Mouse (Mus musculus): ENCODE results near the gene Gpr139. TPM values are rescaled to one million over a fixed set of nuclear protein-coding genes. Genes with fewer than 3 reads are reported as not detected.

The Gpr139 gene
- polyA plus RNA-seq (2012; rRNA removed) = not detected in 2 replicates

- WGBS = 6% methylated on average over 47 of the region's 47 CpGs
- DNase-seq (ENCODE audit: low read depth in 1 of 2, low spot score in 2 of 2) = no peak
- H3K4me1 ChIP-seq (ENCODE audit: control insufficient read depth, insufficient read depth, insufficient read length) = no peaks in the 10 kb centered on the region
- no peak within 1 kb of the TSS for H3K27ac ChIP-seq (ENCODE audit: insufficient read depth, low read length)
- H3K27me3 ChIP-seq (ENCODE audit: control insufficient read depth, insufficient read depth, low read length) = no peaks in the 10 kb centered on the region
- no peaks in the 10 kb centered on the region for H3K36me3 ChIP-seq (ENCODE audit: control insufficient read depth, insufficient read depth, low read length)
- TF ChIP-seq CTCF (IDR thresholded peaks at IDR 0.05; ENCODE audit: extremely low read depth, insufficient read depth, insufficient read length, insufficient replicate concordance) = no peak
- TF ChIP-seq POLR2A (IDR thresholded peaks at IDR 0.05; ENCODE audit: low read depth, low read length) = no peak
- H3K4me3 ChIP-seq (ENCODE audit: extremely low read depth, insufficient read depth, insufficient read length) = no peak within 1 kb of the TSS
These were observed at the start of gene Gpr139 for GRCm38 (mm10) chr7:119184341-119185143. Gene Gpr139 (minus strand): TSS chr7:119184603.

DNA sequence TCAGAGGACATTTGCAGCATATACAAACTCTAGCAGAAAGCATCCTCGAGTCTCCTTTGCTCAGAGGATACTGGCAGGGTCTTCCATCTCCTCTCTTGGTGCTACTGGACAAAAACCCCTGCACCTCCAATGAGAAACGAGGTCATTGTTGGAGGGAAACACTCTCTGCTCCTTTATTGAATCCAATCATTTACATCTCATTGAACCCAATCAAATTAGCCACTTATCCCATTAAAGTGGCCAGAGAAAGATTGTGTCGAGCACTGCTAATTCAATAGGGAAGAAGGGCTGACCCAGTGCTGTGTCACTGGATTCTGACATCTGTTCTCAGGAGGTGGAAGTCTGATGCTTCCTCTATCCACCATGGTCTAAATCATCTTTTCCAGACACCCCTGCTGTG lies 46.6 kb upstream of the Gpr139 start:
- H3K4me3 ChIP-seq (ENCODE audit: extremely low read depth, insufficient read depth, insufficient read length) = no peak overlapping the region
- H3K27me3 ChIP-seq (ENCODE audit: control insufficient read depth, insufficient read depth, low read length) = no peaks in the 10 kb centered on the region
- WGBS = 64% methylated on average over 3 of the region's 3 CpGs
- H3K4me1 ChIP-seq (ENCODE audit: control insufficient read depth, insufficient read depth, insufficient read length) = no peaks in the 10 kb centered on the region
- DNase-seq (ENCODE audit: low read depth in 1 of 2, low spot score in 2 of 2) = no peak
- no peak overlapping the region for H3K27ac ChIP-seq (ENCODE audit: insufficient read depth, low read length)
- no peaks in the 10 kb centered on the region for H3K36me3 ChIP-seq (ENCODE audit: control insufficient read depth, insufficient read depth, low read length)
- TF ChIP-seq POLR2A (IDR thresholded peaks at IDR 0.05; ENCODE audit: low read depth, low read length) = no peak

GRCm38 (mm10) chr7:119222706-119223105 lies 38.3 kb upstream of the Gpr139 start:
- Histone ChIP-seq H3K4me1 (ENCODE audit: control insufficient read depth, insufficient read depth, insufficient read length) (no peaks in the 10 kb centered on the region), H3K27me3 (ENCODE audit: control insufficient read depth, insufficient read depth, low read length) (no peaks in the 10 kb centered on the region), H3K27ac (ENCODE audit: insufficient read depth, low read length) (no peak overlapping the region), H3K36me3 (ENCODE audit: control insufficient read depth, insufficient read depth, low read length) (no peaks in the 10 kb centered on the region), H3K4me3 (ENCODE audit: extremely low read depth, insufficient read depth, insufficient read length) (no peak overlapping the region)
- 87% methylated on average over 4 of the region's 4 CpGs for WGBS
- no peak for DNase-seq (ENCODE audit: low read depth in 1 of 2, low spot score in 2 of 2)
- TF ChIP-seq POLR2A (IDR thresholded peaks at IDR 0.05; ENCODE audit: low read depth, low read length) (no peak), CTCF (IDR thresholded peaks at IDR 0.05; ENCODE audit: extremely low read depth, insufficient read depth, insufficient read length, insufficient replicate concordance) (no peak)

- Histone ChIP-seq H3K27ac (ENCODE audit: insufficient read depth, low read length) (no peak overlapping the region), H3K27me3 (ENCODE audit: control insufficient read depth, insufficient read depth, low read length) (no peaks in the 10 kb centered on the region), H3K36me3 (ENCODE audit: control insufficient read depth, insufficient read depth, low read length) (no peaks in the 10 kb centered on the region), H3K4me3 (ENCODE audit: extremely low read depth, insufficient read depth, insufficient read length) (no peak overlapping the region), H3K4me1 (ENCODE audit: control insufficient read depth, insufficient read depth, insufficient read length) (no peaks in the 10 kb centered on the region)
- TF ChIP-seq CTCF (IDR thresholded peaks at IDR 0.05; ENCODE audit: extremely low read depth, insufficient read depth, insufficient read length, insufficient replicate concordance) (no peak), POLR2A (IDR thresholded peaks at IDR 0.05; ENCODE audit: low read depth, low read length) (no peak)
- no peak for DNase-seq (ENCODE audit: low read depth in 1 of 2, low spot score in 2 of 2)
- WGBS = 90% methylated on average over 2 of the region's 2 CpGs
These were observed 34.7 kb upstream of the Gpr139 start for GRCm38 (mm10) chr7:119219121-119219520.

GRCm38 (mm10) chr7:119207251-119207650 lies 22.8 kb upstream of the Gpr139 start:
- 80% methylated on average over 3 of the region's 3 CpGs for WGBS
- no peaks in the 10 kb centered on the region for H3K4me1 ChIP-seq (ENCODE audit: control insufficient read depth, insufficient read depth, insufficient read length)

GRCm38 (mm10) chr7:119186374-119186773 lies 2.0 kb upstream of the Gpr139 start:
- WGBS = 17% methylated on average over 11 of the region's 11 CpGs
- no peak for DNase-seq (ENCODE audit: low read depth in 1 of 2, low spot score in 2 of 2)
- H3K36me3 ChIP-seq (ENCODE audit: control insufficient read depth, insufficient read depth, low read length) = no peaks in the 10 kb centered on the region
- H3K27me3 ChIP-seq (ENCODE audit: control insufficient read depth, insufficient read depth, low read length) = no peaks in the 10 kb centered on the region
- TF ChIP-seq CTCF (IDR thresholded peaks at IDR 0.05; ENCODE audit: extremely low read depth, insufficient read depth, insufficient read length, insufficient replicate concordance) = no peak
- TF ChIP-seq POLR2A (IDR thresholded peaks at IDR 0.05; ENCODE audit: low read depth, low read length) = no peak
- H3K4me3 ChIP-seq (ENCODE audit: extremely low read depth, insufficient read depth, insufficient read length) = no peak overlapping the region
- no peaks in the 10 kb centered on the region for H3K4me1 ChIP-seq (ENCODE audit: control insufficient read depth, insufficient read depth, insufficient read length)
- no peak overlapping the region for H3K27ac ChIP-seq (ENCODE audit: insufficient read depth, low read length)

More at GRCm38 (mm10) chr7:119207251-119207650, 22.8 kb upstream of the Gpr139 start:
- no peak overlapping the region for H3K27ac ChIP-seq (ENCODE audit: insufficient read depth, low read length)
- DNase-seq (ENCODE audit: low read depth in 1 of 2, low spot score in 2 of 2) = no peak
- H3K36me3 ChIP-seq (ENCODE audit: control insufficient read depth, insufficient read depth, low read length) = no peaks in the 10 kb centered on the region
- TF ChIP-seq POLR2A (IDR thresholded peaks at IDR 0.05; ENCODE audit: low read depth, low read length) (no peak), CTCF (IDR thresholded peaks at IDR 0.05; ENCODE audit: extremely low read depth, insufficient read depth, insufficient read length, insufficient replicate concordance) (no peak)
- H3K27me3 ChIP-seq (ENCODE audit: control insufficient read depth, insufficient read depth, low read length) = no peaks in the 10 kb centered on the region
- H3K4me3 ChIP-seq (ENCODE audit: extremely low read depth, insufficient read depth, insufficient read length) = no peak overlapping the region

All from spleen, adult 2 months (tissue).